Mouse (Mus musculus) adrenal gland (tissue): ENCODE data around the gene Hspb2.

Experiments
- intact Hi-C: fragments of 180-260 bp; cut with DNase I; formaldehyde crosslinking; loops from one replicate; pipeline ENCODE4 v1.15.1; 2025

Hspb2 gene

GRCm38 (mm10) chr9:50718878-50719277 is 33.3 kb downstream of the Hspb2 start:
- intact Hi-C loops = no loop called here

- intact Hi-C loops = no loop called here
Observed at GRCm38 (mm10) chr9:50714188-50714587, 38.0 kb downstream of the Hspb2 start.

DNA sequence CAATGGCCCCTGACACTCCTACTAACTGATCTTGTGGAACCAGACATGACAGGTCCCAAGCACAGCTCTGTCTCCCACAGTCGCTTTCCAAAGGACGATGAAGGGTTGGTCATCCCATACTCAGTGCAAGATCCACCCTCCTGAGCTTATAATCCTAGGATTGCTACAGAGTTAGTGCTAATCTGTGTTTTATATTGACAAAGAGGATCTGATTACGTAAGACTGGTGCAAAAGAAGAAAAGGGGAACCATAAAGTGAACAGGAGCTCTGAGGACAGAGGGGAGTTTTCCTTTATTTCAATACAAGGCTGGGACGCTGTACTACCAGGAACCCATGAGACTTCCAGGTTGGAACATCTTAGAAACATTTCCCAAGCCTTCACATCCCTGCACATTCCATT is 40.8 kb downstream of the Hspb2 start:
- intact Hi-C loops = no loop called here

DNA sequence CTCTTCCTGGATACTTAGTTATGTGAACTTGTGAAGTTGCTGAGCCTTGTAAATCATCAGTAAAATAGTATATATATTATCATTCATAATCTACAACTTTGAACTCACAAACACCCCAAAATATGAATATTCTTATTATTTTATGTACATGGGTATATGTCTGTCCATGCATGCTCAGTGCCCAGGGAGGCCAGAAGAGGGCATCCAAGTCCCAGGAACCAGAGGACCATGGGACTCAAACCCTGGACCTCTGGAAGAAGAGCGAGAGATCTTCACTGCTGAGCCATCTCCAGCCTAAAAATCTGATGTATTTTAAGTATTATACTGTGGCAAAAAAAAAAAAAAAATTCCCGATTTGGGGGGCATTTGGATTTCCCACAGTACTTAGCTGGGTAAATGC is 43.0 kb downstream of the Hspb2 start:
- intact Hi-C loops = loop anchor here (5.0 to 10.0 kb wide), 2 partner anchors 56 to 73 kb away; partner anchors contain the start of gene Fdxacb1

DNA sequence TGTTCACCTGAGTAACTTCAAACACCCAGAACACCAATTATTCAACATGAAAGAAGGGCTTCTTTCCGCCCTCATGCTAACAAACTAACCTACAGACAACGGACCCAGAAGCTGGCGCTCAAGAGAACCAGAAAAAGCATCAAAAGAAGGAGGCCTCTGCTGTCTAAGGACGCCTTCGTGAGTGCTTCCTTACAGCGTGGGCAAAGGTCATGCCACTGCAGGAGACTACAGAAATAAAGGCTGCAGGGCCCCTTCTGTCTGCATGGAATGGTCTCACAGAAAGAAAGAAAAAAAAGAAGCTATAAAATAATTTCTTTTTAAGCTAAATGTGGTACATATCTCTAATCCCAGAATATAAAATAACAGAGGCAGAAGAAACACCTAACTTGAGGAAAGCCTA is 47.2 kb downstream of the Hspb2 start:
- intact Hi-C loops = loop anchor here (5.0 to 10.0 kb wide), 2 partner anchors 60 to 77 kb away; partner anchors contain the start of gene Fdxacb1
